Mouse (Mus musculus) liver, embryonic 14.5 days (tissue): ENCODE results near the gene Rnf121. TPM values are rescaled to one million over a fixed set of nuclear protein-coding genes. Genes with fewer than 3 reads are reported as not detected.
A peak's percentile ranks its signal among the peaks of the same experiment; 100 is the strongest.

Experiments
- ATAC-seq: fragments of 200-750 bp; cut with Nextera tagmentation; 2 replicates; pipeline ENCODE4 v1.8.0; 2017; ENCODE audit warnings: moderate number of reproducible peaks, mild to moderate bottlenecking, moderate library complexity; ENCODE audit not compliant: insufficient read depth
- DNase-seq, 3 experiments: peaks; one replicate each; pipeline ENCODE4 v3.0.0-alpha.2; 2012 to 2013; ENCODE audit warnings: low read depth in 3 of 3, low spot score in 3 of 3
- H3K27ac ChIP-seq: fragments of 300-500 bp; sonication (generic); 2 replicates; pipeline ENCODE4 v1.5.1; 2014; ENCODE audit warnings: moderate library complexity, mild to moderate bottlenecking, control low read depth, inconsistent platforms
- H3K27me3 ChIP-seq: fragments of 300-500 bp; sonication (generic); 2 replicates; pipeline ENCODE4 v1.6.1; 2014; ENCODE audit warnings: mild to moderate bottlenecking, low read length, moderate library complexity; ENCODE audit not compliant: control insufficient read depth, insufficient read depth
- H3K36me3 ChIP-seq: fragments of 300-500 bp; sonication (generic); replicated peaks from 2 replicates; pipeline ENCODE4 v1.6.1; 2014; ENCODE audit warnings: low read depth; ENCODE audit not compliant: control insufficient read depth, insufficient read depth
- H3K4me1 ChIP-seq, 2 experiments: fragments of 200-500 bp in 1 of 2; fragments of 300-500 bp in 1 of 2; sonication (generic) in 1 of 2; replicated peaks; 2 replicates each; pipeline ENCODE4 v1.6.1; 2012 to 2014; ENCODE audit warnings: antibody characterized with exemption in 1 of 2, inconsistent platforms in 1 of 2, low read length in 1 of 2; ENCODE audit not compliant: control insufficient read depth in 2 of 2, insufficient read depth in 2 of 2
- H3K4me2 ChIP-seq: fragments of 300-500 bp; sonication (generic); 2 replicates; pipeline ENCODE4 v1.6.1; 2014; ENCODE audit warnings: low read depth, mild to moderate bottlenecking, control low read depth, moderate library complexity
- H3K4me3 ChIP-seq, 2 experiments: fragments of 200-500 bp in 1 of 2; fragments of 300-500 bp in 1 of 2; sonication (generic) in 1 of 2; 2 replicates each; pipeline ENCODE4 v1.5.1; 2012 to 2014; ENCODE audit warnings: low read depth in 2 of 2, low read length in 2 of 2, mild to moderate bottlenecking in 2 of 2, control low read depth in 1 of 2, inconsistent platforms in 1 of 2, moderate library complexity in 1 of 2; ENCODE audit not compliant: insufficient read depth in 1 of 2
- H3K9ac ChIP-seq: fragments of 300-500 bp; sonication (generic); replicated peaks from 2 replicates; pipeline ENCODE4 v1.6.1; 2014; ENCODE audit warnings: mild to moderate bottlenecking, control low read depth, moderate library complexity
- H3K9me3 ChIP-seq: fragments of 300-500 bp; sonication (generic); 2 replicates; pipeline ENCODE4 v1.6.1; 2016; ENCODE audit warnings: low read length, mixed read lengths; ENCODE audit not compliant: control insufficient read depth
- CTCF ChIP-seq: IDR thresholded peaks from 2 replicates; pipeline ENCODE4 v1.5.1; 2016; ENCODE audit warnings: antibody characterized with exemption, low read depth, control low read depth
- EP300 ChIP-seq: IDR thresholded peaks from 2 replicates; pipeline ENCODE4 v1.6.1; 2016; ENCODE audit warnings: antibody characterized with exemption, low read depth
- WGBS: fragments of 180-500 bp; shearing (Covaris S2); extraction: QIAGEN DNeasy Blood & Tissue Kit; methylation state at CpG from one replicate; pipeline ENCODE4 v1.1.7; 2014; ENCODE audit not compliant: insufficient replicate concordance; 5-methylcytosine and 5-hydroxymethylcytosine counted together
- polyA plus RNA-seq, 2 experiments: library from polyadenylated mRNA; depleted of rRNA in 1 of 2; stranded (reverse) in 1 of 2; unstranded in 1 of 2; fragments of >200 nt; fragmentation: Nextera tagmentation in 1 of 2; extraction: Ambion mirVana in 1 of 2; gene quantifications; 2 replicates each; pipeline versions ENCODE4 v1.2.1 to v1.2.3; 2012 to 2014

Rnf121 gene
- polyA plus RNA-seq, 2 experiments, result 10.5 to 16.9 TPM

- 73% methylated on average over 5 of the region's 5 CpGs for WGBS
- DNase-seq (no peak), ATAC-seq (no peak)
- Histone ChIP-seq H3K4me2 (no peak within 1 kb of the TSS), H3K27me3 (no peaks in the 10 kb centered on the region), H3K27ac (no peak within 1 kb of the TSS), H3K4me3 (no peak within 1 kb of the TSS), H3K36me3 (peaks cover 31% of the 10 kb centered on the region), H3K4me1 (no peaks in the 10 kb centered on the region), H3K9ac (no peak within 1 kb of the TSS), H3K9me3 (no peaks in the 10 kb centered on the region)
- TF ChIP-seq EP300, result no peak
- TF ChIP-seq CTCF, result no peak
Observed at GRCm38 (mm10) chr7:102082816-102083215, 17.5 kb upstream of the Rnf121 start, which contains the start of gene Trpc2. Gene Trpc2 (plus strand): TSS chr7:102083116.

GRCm38 (mm10) chr7:102081784-102082183 lies 16.5 kb upstream of the Rnf121 start:
- peaks cover 41% of the 10 kb centered on the region for H3K36me3 ChIP-seq
- no peak overlapping the region for H3K4me2 ChIP-seq
- no peak for TF ChIP-seq CTCF
- TF ChIP-seq EP300, result no peak
- no peak for DNase-seq
- H3K4me1 ChIP-seq, result no peaks in the 10 kb centered on the region
- 83% methylated on average over 5 of the region's 5 CpGs for WGBS
- no peaks in the 10 kb centered on the region for H3K9me3 ChIP-seq
- no peaks in the 10 kb centered on the region for H3K27me3 ChIP-seq
- no peak overlapping the region for H3K4me3 ChIP-seq
- no peak overlapping the region for H3K27ac ChIP-seq
- no peak for ATAC-seq
- H3K9ac ChIP-seq, result no peak overlapping the region

GRCm38 (mm10) chr7:102080311-102080710 lies 15.0 kb upstream of the Rnf121 start:
- TF ChIP-seq CTCF (no peak), EP300 (no peak)
- 77% methylated on average over 8 of the region's 8 CpGs for WGBS
- DNase-seq, result no peak
- Histone ChIP-seq H3K9ac (no peak overlapping the region), H3K27ac (no peak overlapping the region), H3K9me3 (no peaks in the 10 kb centered on the region), H3K4me3 (no peak overlapping the region), H3K4me1 (no peaks in the 10 kb centered on the region), H3K36me3 (peaks cover 46% of the 10 kb centered on the region), H3K4me2 (no peak overlapping the region), H3K27me3 (no peaks in the 10 kb centered on the region)
- no peak for ATAC-seq

GRCm38 (mm10) chr7:102078517-102078916 lies 13.2 kb upstream of the Rnf121 start:
- no peaks in the 10 kb centered on the region for H3K27me3 ChIP-seq
- DNase-seq, result peak in 1 of 3 experiments; percentile 29
- TF ChIP-seq EP300 (no peak), CTCF (peak; percentile 71)
- H3K4me3 ChIP-seq, result no peak overlapping the region
- no peak overlapping the region for H3K9ac ChIP-seq
- H3K9me3 ChIP-seq, result no peaks in the 10 kb centered on the region
- no peak overlapping the region for H3K27ac ChIP-seq
- ATAC-seq, result no peak
- 70% methylated on average over 7 of the region's 7 CpGs for WGBS
- H3K36me3 ChIP-seq, result peaks cover 52% of the 10 kb centered on the region
- H3K4me2 ChIP-seq, result no peak overlapping the region
- H3K4me1 ChIP-seq, result no peaks in the 10 kb centered on the region

- Histone ChIP-seq H3K4me3 (no peak overlapping the region), H3K4me2 (no peak overlapping the region), H3K27me3 (no peaks in the 10 kb centered on the region), H3K9ac (no peak overlapping the region), H3K36me3 (peaks cover 57% of the 10 kb centered on the region), H3K4me1 (no peaks in the 10 kb centered on the region), H3K9me3 (no peaks in the 10 kb centered on the region), H3K27ac (no peak overlapping the region)
- TF ChIP-seq EP300, result no peak
- TF ChIP-seq CTCF, result peak; percentile 79
- ATAC-seq (peak; percentile 31; the same call in 1 of the 2 replicates), DNase-seq (peak in 1 of 3 experiments; percentile 30)
- WGBS, result 68% methylated on average over 7 of the region's 7 CpGs
Observed at GRCm38 (mm10) chr7:102076714-102077296, 11.5 kb upstream of the Rnf121 start.
